Mouse (Mus musculus) urinary bladder, postnatal 0 days (tissue): ENCODE data around the gene Cxcr3. TPM values are rescaled to one million over a fixed set of nuclear protein-coding genes. Genes with fewer than 3 reads are reported as not detected.

Source experiments
- polyA plus RNA-seq: library from polyadenylated mRNA; unstranded; fragments of >200 nt; fragmentation: Nextera tagmentation; extraction: Ambion mirVana; gene quantifications from 2 replicates; pipeline ENCODE4 v1.2.1, GENCODE M21; 2015

Gene Cxcr3
- 0.12 and 0.35 TPM in 2 replicates for polyA plus RNA-seq

DNA sequence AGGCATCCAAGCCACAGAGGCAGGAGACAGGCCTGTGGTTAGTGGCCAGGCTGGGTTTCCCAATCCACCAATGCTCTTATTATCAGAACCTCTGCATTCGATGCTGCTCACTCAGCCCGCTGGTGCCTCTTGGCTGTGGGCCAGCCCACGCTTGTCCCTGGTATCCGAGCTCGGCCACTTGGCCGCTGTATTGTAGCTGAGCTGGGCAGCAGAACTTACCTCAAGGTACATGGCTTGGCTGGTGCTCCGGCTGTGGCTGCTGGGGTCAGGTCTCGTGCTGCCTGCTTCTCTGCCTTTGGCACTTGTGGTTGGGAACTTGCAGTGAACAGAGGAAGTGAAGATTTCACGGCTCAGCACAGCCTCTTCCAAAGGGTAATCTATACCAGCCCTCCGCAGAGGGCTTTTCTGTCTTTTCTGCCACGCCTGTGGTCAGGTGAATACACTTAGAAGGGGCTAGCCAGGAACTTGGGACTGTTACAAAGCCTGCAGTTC is at the start of gene Cxcr3:
Gene Cxcr3, minus strand, starts transcription at position 442 of the 492 bp plus-strand sequence.

Other genes with a start within 250 kb of the Cxcr3 start
- 4.4 and 5.9 TPM in 2 replicates for gene Taf1, start 201.5 kb downstream of the Cxcr3 start, polyA plus RNA-seq
- gene Ogt, start 94.2 kb downstream of the Cxcr3 start, polyA plus RNA-seq, result 44.0 and 52.2 TPM in 2 replicates
- gene Gm4779, start 60.2 kb upstream of the Cxcr3 start, polyA plus RNA-seq, result 0.13 TPM in 1 of 2 replicates, not detected in the other
- 0.25 and 0.29 TPM in 2 replicates for gene 8030474K03Rik, start 60.4 kb upstream of the Cxcr3 start, polyA plus RNA-seq
- 10.2 and 12.6 TPM in 2 replicates for gene Nhsl2, start 115.1 kb upstream of the Cxcr3 start, polyA plus RNA-seq